8 mouse cellular contexts compared by ENCODE assay signal in genomic region chr3:41348795-41349194, GRCm38 (mm10).
DNase-seq lines count a peak whose midpoint lies in the region; ATAC-seq and TF ChIP-seq lines count a peak whose summit lies in the region.

No protein-coding gene starts in this region.

- no peak for TF ChIP-seq POLR2A in cerebellum, adult 2 months (IDR thresholded peaks at IDR 0.05; ENCODE audit: borderline replicate concordance, insufficient read depth, low read length)

- H3K27ac ChIP-seq in cerebellum, adult 2 months (ENCODE audit: insufficient read depth, low read length), result no peak overlapping the region
- no peak overlapping the region for H3K27ac ChIP-seq in midbrain, postnatal 0 days (ENCODE audit: low read depth, low read length)
- H3K27ac ChIP-seq in midbrain, embryonic 16.5 days (ENCODE audit: low read length), result no peak overlapping the region
- no peak overlapping the region for H3K27ac ChIP-seq in hindbrain, postnatal 0 days

- no peaks in the 10 kb centered on the region for H3K27me3 ChIP-seq in cerebellum, adult 2 months (ENCODE audit: control insufficient read depth, insufficient read depth, low read length)
- H3K27me3 ChIP-seq in midbrain, postnatal 0 days (ENCODE audit: insufficient read depth, low read length), result no peaks in the 10 kb centered on the region
- H3K27me3 ChIP-seq in midbrain, embryonic 16.5 days (ENCODE audit: control insufficient read depth, insufficient read depth, low read depth, low read length), result no peaks in the 10 kb centered on the region
- no peaks in the 10 kb centered on the region for H3K27me3 ChIP-seq in hindbrain, postnatal 0 days (ENCODE audit: insufficient read depth, low read length)

- H3K4me1 ChIP-seq in cerebellum, adult 2 months (ENCODE audit: control insufficient read depth, insufficient read depth, low read length), result no peaks in the 10 kb centered on the region
- H3K4me1 ChIP-seq in midbrain, postnatal 0 days (ENCODE audit: insufficient read depth, low read length), result no peaks in the 10 kb centered on the region
- H3K4me1 ChIP-seq in midbrain, embryonic 16.5 days (ENCODE audit: control insufficient read depth, insufficient read depth, low read length), result no peaks in the 10 kb centered on the region
- H3K4me1 ChIP-seq in hindbrain, postnatal 0 days (ENCODE audit: insufficient read depth, low read length), result no peaks in the 10 kb centered on the region

- no peak overlapping the region for H3K4me3 ChIP-seq in cerebellum, adult 2 months (replicated peaks; ENCODE audit: insufficient read depth, low read depth, low read length)
- no peak overlapping the region for H3K4me3 ChIP-seq in midbrain, postnatal 0 days (ENCODE audit: low read depth, low read length)
- H3K4me3 ChIP-seq in midbrain, embryonic 16.5 days (ENCODE audit: low read depth, low read length), result no peak overlapping the region
- H3K4me3 ChIP-seq in hindbrain, postnatal 0 days (ENCODE audit: low read length), result no peak overlapping the region

- DNase-seq in cerebellum, adult 2 months, result peak in 1 of 2 experiments; percentile 20
- DNase-seq in midbrain, postnatal 0 days (ENCODE audit: low spot score), result no peak
- peak; percentile 22 for DNase-seq in c-Kit-positive CD71-negative TER-119-negative erythroid progenitor cells, embryonic 14.5 days (ENCODE audit: low read depth)
- peak; percentile 33 for DNase-seq in hindbrain, postnatal 0 days (ENCODE audit: low spot score)
- peak; percentile 65 for DNase-seq in lung, postnatal 25 days (ENCODE audit: low spot score)
- DNase-seq in testis, postnatal 14 days (ENCODE audit: low spot score), result peak; percentile 36

- H3K9ac ChIP-seq in midbrain, postnatal 0 days (replicated peaks; ENCODE audit: low read length, poor library complexity, severe bottlenecking), result no peak overlapping the region
- H3K9ac ChIP-seq in midbrain, embryonic 16.5 days (ENCODE audit: low read depth, low read length), result no peak overlapping the region
- no peak overlapping the region for H3K9ac ChIP-seq in hindbrain, postnatal 0 days (replicated peaks; ENCODE audit: low read length)

- 76% methylated on average over 1 of the region's 1 CpGs for WGBS in cerebellum, adult 2 months
- WGBS in midbrain, postnatal 0 days, result 68% methylated on average over 1 of the region's 1 CpGs
- WGBS in midbrain, embryonic 16.5 days, result 73% methylated on average over 1 of the region's 1 CpGs
- 65% methylated on average over 1 of the region's 1 CpGs for WGBS in hindbrain, postnatal 0 days

- H3K9me3 ChIP-seq in midbrain, postnatal 0 days (ENCODE audit: low read length), result no peaks in the 10 kb centered on the region
- H3K9me3 ChIP-seq in midbrain, embryonic 16.5 days (replicated peaks; ENCODE audit: control insufficient read depth, low read length, poor library complexity, severe bottlenecking), result no peaks in the 10 kb centered on the region
- no peaks in the 10 kb centered on the region for H3K9me3 ChIP-seq in hindbrain, postnatal 0 days (ENCODE audit: low read length)

- TF ChIP-seq CTCF in cerebellum, adult 2 months (IDR thresholded peaks at IDR 0.05; ENCODE audit: borderline replicate concordance, insufficient read depth, low read depth, low read length), result 0 out of 2 replicates have a peak, but pooled peaks have one; percentile 8
- peak; percentile 46 for TF ChIP-seq CTCF in midbrain, postnatal 0 days (IDR thresholded peaks at IDR 0.05)
- peak; percentile 55 for TF ChIP-seq CTCF in hindbrain, postnatal 0 days (IDR thresholded peaks at IDR 0.05; ENCODE audit: low read depth)

- H3K4me2 ChIP-seq in midbrain, postnatal 0 days (ENCODE audit: low read depth, low read length, poor library complexity, severe bottlenecking), result no peak overlapping the region
- H3K4me2 ChIP-seq in midbrain, embryonic 16.5 days (ENCODE audit: low read length), result no peak overlapping the region
- no peak overlapping the region for H3K4me2 ChIP-seq in hindbrain, postnatal 0 days (ENCODE audit: low read depth, low read length)

- no peak for ATAC-seq in cerebellum, adult (ENCODE audit: insufficient number of reproducible peaks, low FRiP score, low TSS enrichment)
- no peak for ATAC-seq in midbrain, postnatal 0 days (ENCODE audit: low FRiP score)
- ATAC-seq in midbrain, embryonic 16.5 days, result no peak
- no peak for ATAC-seq in hindbrain, postnatal 0 days

- no peaks in the 10 kb centered on the region for H3K36me3 ChIP-seq in midbrain, postnatal 0 days (ENCODE audit: insufficient read depth, low read length)
- H3K36me3 ChIP-seq in midbrain, embryonic 16.5 days (ENCODE audit: control insufficient read depth, insufficient read depth, low read length), result no peaks in the 10 kb centered on the region
- no peaks in the 10 kb centered on the region for H3K36me3 ChIP-seq in hindbrain, postnatal 0 days (ENCODE audit: insufficient read depth, low read length)
